Mouse (Mus musculus) liver, embryonic 14.5 days (tissue): ENCODE measurements at regions not wholly inside any gene's neighbourhood (a gene's known extent, or its start where the extent isn't known, plus 50 kb on each side); places are given as distances from the start of the nearest gene placed in this dataset.

Experiments
- CTCF ChIP-seq: IDR thresholded peaks from 2 replicates; pipeline ENCODE4 v1.5.1; 2016; ENCODE audit warnings: antibody characterized with exemption, low read depth, control low read depth
- EP300 ChIP-seq: IDR thresholded peaks from 2 replicates; pipeline ENCODE4 v1.6.1; 2016; ENCODE audit warnings: antibody characterized with exemption, low read depth

DNA sequence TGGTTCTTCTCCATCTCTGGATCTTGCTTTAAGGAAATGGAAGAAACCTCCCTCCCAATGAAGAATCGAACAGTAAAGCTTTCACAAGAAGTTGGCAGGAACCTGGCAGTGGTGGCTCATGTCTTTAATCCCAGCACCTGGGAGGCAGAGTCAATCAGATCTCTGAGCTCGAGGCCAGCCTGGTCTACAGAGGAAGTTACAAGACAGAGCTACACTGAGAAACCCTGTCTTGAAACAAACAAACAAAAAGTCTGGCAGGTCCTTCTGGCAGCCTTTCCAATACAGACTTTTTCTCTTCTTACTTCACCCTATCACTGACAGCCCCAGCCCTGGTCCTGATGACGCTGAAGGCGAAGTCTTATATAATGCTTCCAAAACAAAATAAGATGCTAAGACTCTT lies 104.6 kb downstream of the Srek1 start:
- no peak for TF ChIP-seq CTCF
- TF ChIP-seq EP300 = no peak
